Comparison of ENCODE assay signal across 11 mouse cellular contexts in genomic region chr8:121115136-121115535, GRCm38 (mm10). TPM values are rescaled to one million over a fixed set of nuclear protein-coding genes. Genes with fewer than 3 reads are reported as not detected.
A peak's percentile ranks its signal among the peaks of the same experiment; 100 is the strongest.
DNase-seq lines count a peak whose midpoint lies in the region; ATAC-seq lines count a peak whose summit lies in the region.
"Had no signal": no experiment of that assay in that cellular context is flagged by ENCODE, and none has a peak within 500 bp of the region (broad histone marks: within the 10 kb centered on the region; RNA-seq: fewer than 3 reads in every experiment).

No protein-coding gene starts in this region.

- no peaks in the 10 kb centered on the region for H3K9me3 ChIP-seq in forebrain, embryonic 10.5 days
- no peaks in the 10 kb centered on the region for H3K9me3 ChIP-seq in forebrain, embryonic 14.5 days (replicated peaks; ENCODE audit: control insufficient read depth, low read length)
- no peaks in the 10 kb centered on the region for H3K9me3 ChIP-seq in kidney, embryonic 15.5 days (replicated peaks)
- H3K9me3 ChIP-seq in embryonic facial prominence, embryonic 15.5 days (replicated peaks), result no peaks in the 10 kb centered on the region
- H3K9me3 ChIP-seq: intestine, embryonic 15.5 days had no signal

- under 1% methylated on average over 25 of the region's 25 CpGs for WGBS in forebrain, embryonic 10.5 days
- WGBS in forebrain, embryonic 14.5 days, result under 1% methylated on average over 25 of the region's 25 CpGs
- WGBS in kidney, embryonic 15.5 days, result 3% methylated on average over 25 of the region's 25 CpGs
- 2% methylated on average over 25 of the region's 25 CpGs for WGBS in embryonic facial prominence, embryonic 15.5 days

- no peak overlapping the region for H3K27ac ChIP-seq in forebrain, embryonic 10.5 days
- H3K27ac ChIP-seq in forebrain, embryonic 14.5 days (ENCODE audit: low read depth, low read length), result no peak overlapping the region
- H3K27ac ChIP-seq in kidney, embryonic 15.5 days, result peak overlapping the region; percentile 70
- H3K27ac ChIP-seq in embryonic facial prominence, embryonic 15.5 days (replicated peaks), result no peak overlapping the region
- H3K27ac ChIP-seq: intestine, embryonic 15.5 days had no signal

- H3K4me1 ChIP-seq in forebrain, embryonic 10.5 days, result peaks cover 33% of the 10 kb centered on the region
- no peaks in the 10 kb centered on the region for H3K4me1 ChIP-seq in forebrain, embryonic 14.5 days (ENCODE audit: control insufficient read depth, insufficient read depth, low read length)
- peaks cover 47% of the 10 kb centered on the region for H3K4me1 ChIP-seq in kidney, embryonic 15.5 days
- peaks cover 31% of the 10 kb centered on the region for H3K4me1 ChIP-seq in embryonic facial prominence, embryonic 15.5 days

- peak overlapping the region; percentile 19 for H3K4me3 ChIP-seq in forebrain, embryonic 10.5 days
- H3K4me3 ChIP-seq in forebrain, embryonic 14.5 days (ENCODE audit: low read depth, low read length), result no peak overlapping the region
- peak overlapping the region; percentile 88 for H3K4me3 ChIP-seq in kidney, embryonic 15.5 days (replicated peaks)
- H3K4me3 ChIP-seq in embryonic facial prominence, embryonic 15.5 days (replicated peaks), result 0 out of 2 replicates have a peak overlapping the region, but pooled peaks have one; percentile 1
- H3K4me3 ChIP-seq: intestine, embryonic 15.5 days had no signal

- ATAC-seq in forebrain, embryonic 14.5 days, result no peak
- ATAC-seq in kidney, embryonic 15.5 days (replicated peaks; ENCODE audit: low FRiP score), result no peak
- ATAC-seq in embryonic facial prominence, embryonic 15.5 days (ENCODE audit: insufficient number of reproducible peaks, low FRiP score, low TSS enrichment, low read depth), result no peak

- H3K27me3 ChIP-seq in forebrain, embryonic 10.5 days (ENCODE audit: poor library complexity, severe bottlenecking), result peaks cover 100% of the 10 kb centered on the region
- H3K27me3 ChIP-seq in forebrain, embryonic 14.5 days (replicated peaks; ENCODE audit: control insufficient read depth, insufficient read depth, low read length), result peaks cover 68% of the 10 kb centered on the region
- H3K27me3 ChIP-seq in kidney, embryonic 15.5 days, result peaks cover 53% of the 10 kb centered on the region
- peaks cover 73% of the 10 kb centered on the region for H3K27me3 ChIP-seq in embryonic facial prominence, embryonic 15.5 days

- H3K4me2 ChIP-seq in forebrain, embryonic 14.5 days (ENCODE audit: low read length), result no peak overlapping the region
- peak overlapping the region; percentile 82 for H3K4me2 ChIP-seq in kidney, embryonic 15.5 days
- H3K4me2 ChIP-seq in embryonic facial prominence, embryonic 15.5 days (replicated peaks), result no peak overlapping the region

- peak; percentile 45 for DNase-seq in forebrain, embryonic 10.5 days (ENCODE audit: extremely low spot score, low spot score)
- no peak for DNase-seq in forebrain, embryonic 14.5 days (ENCODE audit: low spot score)
- DNase-seq in kidney, adult 18-20 months, result no peak
- DNase-seq in neural tube, embryonic 10.5 days (ENCODE audit: extremely low spot score, low spot score), result peak; percentile 67
- DNase-seq in adrenal gland, postnatal 14 days, result no peak
- DNase-seq in spleen, adult 12 weeks (ENCODE audit: low spot score), result no peak
- DNase-seq: cerebellum, adult 11-12 months had no signal

- no peak overlapping the region for H3K9ac ChIP-seq in forebrain, embryonic 14.5 days (ENCODE audit: low read length)
- H3K9ac ChIP-seq in kidney, embryonic 15.5 days, result peak overlapping the region; percentile 55
- H3K9ac ChIP-seq in embryonic facial prominence, embryonic 15.5 days, result no peak overlapping the region
- H3K9ac ChIP-seq: intestine, embryonic 15.5 days had no signal

- no peaks in the 10 kb centered on the region for H3K36me3 ChIP-seq in forebrain, embryonic 10.5 days (replicated peaks)
- H3K36me3 ChIP-seq in forebrain, embryonic 14.5 days (ENCODE audit: control insufficient read depth, insufficient read depth, low read length), result no peaks in the 10 kb centered on the region
- H3K36me3 ChIP-seq in kidney, embryonic 15.5 days, result no peaks in the 10 kb centered on the region
- no peaks in the 10 kb centered on the region for H3K36me3 ChIP-seq in embryonic facial prominence, embryonic 15.5 days
- H3K36me3 ChIP-seq: intestine, embryonic 15.5 days had no signal

RNA-seq across cellular contexts. Expression of gene Foxc2, which starts 0.8 kb away (rescaled TPM):
- 4.6 and 6.1 TPM in 2 replicates for polyA plus RNA-seq in forebrain, embryonic 10.5 days (2016; fragmentation: Nextera tagmentation; extraction: Ambion mirVana)
- polyA plus RNA-seq in forebrain, embryonic 14.5 days (2014; fragmentation: Nextera tagmentation; extraction: Ambion mirVana), result 1.1 and 2.1 TPM in 2 replicates
- 40.8 and 42.3 TPM in 2 replicates for polyA plus RNA-seq in kidney, embryonic 15.5 days (2015; fragmentation: Nextera tagmentation; extraction: Ambion mirVana)
- polyA plus RNA-seq in embryonic facial prominence, embryonic 15.5 days (2015; fragmentation: Nextera tagmentation; extraction: Ambion mirVana), result 2.3 and 5.6 TPM in 2 replicates
- total RNA-seq in adrenal gland, postnatal 14 days (2021), result 4.6 and 5.1 TPM in 2 replicates

RNA-seq across cellular contexts. Expression of gene Mthfsd, which starts 6.9 kb away (rescaled TPM):
- 69.1 and 69.5 TPM in 2 replicates for polyA plus RNA-seq in forebrain, embryonic 10.5 days (2016; fragmentation: Nextera tagmentation; extraction: Ambion mirVana)
- polyA plus RNA-seq in forebrain, embryonic 14.5 days (2014; fragmentation: Nextera tagmentation; extraction: Ambion mirVana), result 47.4 and 47.6 TPM in 2 replicates
- polyA plus RNA-seq in kidney, embryonic 15.5 days (2015; fragmentation: Nextera tagmentation; extraction: Ambion mirVana), result 65.5 and 67.1 TPM in 2 replicates
- 58.2 and 61.3 TPM in 2 replicates for polyA plus RNA-seq in embryonic facial prominence, embryonic 15.5 days (2015; fragmentation: Nextera tagmentation; extraction: Ambion mirVana)
- 28.6 and 38.1 TPM in 2 replicates for total RNA-seq in adrenal gland, postnatal 14 days (2021)

RNA-seq across cellular contexts. Expression of gene Foxl1, which starts 12.6 kb away (rescaled TPM):
- 0.76 and 0.79 TPM in 2 replicates for polyA plus RNA-seq in forebrain, embryonic 10.5 days (2016; fragmentation: Nextera tagmentation; extraction: Ambion mirVana)
- polyA plus RNA-seq in forebrain, embryonic 14.5 days (2014; fragmentation: Nextera tagmentation; extraction: Ambion mirVana), result 0.13 TPM in 1 of 2 replicates, not detected in the other
- 6.7 and 6.9 TPM in 2 replicates for polyA plus RNA-seq in kidney, embryonic 15.5 days (2015; fragmentation: Nextera tagmentation; extraction: Ambion mirVana)
- 0.25 and 0.31 TPM in 2 replicates for polyA plus RNA-seq in embryonic facial prominence, embryonic 15.5 days (2015; fragmentation: Nextera tagmentation; extraction: Ambion mirVana)
- 0.41 TPM in 1 of 2 replicates, not detected in the other for total RNA-seq in adrenal gland, postnatal 14 days (2021)
- total RNA-seq: gastrocnemius, adult 18-20 months had no signal

RNA-seq across cellular contexts. Expression of gene Foxf1, which starts 30.9 kb away (rescaled TPM):
- polyA plus RNA-seq in forebrain, embryonic 10.5 days (2016; fragmentation: Nextera tagmentation; extraction: Ambion mirVana), result 2.5 and 2.9 TPM in 2 replicates
- polyA plus RNA-seq in forebrain, embryonic 14.5 days (2014; fragmentation: Nextera tagmentation; extraction: Ambion mirVana), result 0.52 and 0.69 TPM in 2 replicates
- 1.6 and 5.2 TPM in 2 replicates for polyA plus RNA-seq in kidney, embryonic 15.5 days (2015; fragmentation: Nextera tagmentation; extraction: Ambion mirVana)
- polyA plus RNA-seq in embryonic facial prominence, embryonic 15.5 days (2015; fragmentation: Nextera tagmentation; extraction: Ambion mirVana), result 9.9 and 10.1 TPM in 2 replicates
- total RNA-seq in adrenal gland, postnatal 14 days (2021), result 1.1 and 1.2 TPM in 2 replicates

Comparison
In these comparisons a context has a peak if more than half of its experiments do, and no peak if none do; other contexts are left out.
1. DNase-seq: peak in forebrain, embryonic 10.5 days (single experiment) and neural tube, embryonic 10.5 days (single experiment); none in forebrain, embryonic 14.5 days (single experiment), kidney, adult 18-20 months (single experiment), adrenal gland, postnatal 14 days (single experiment) and spleen, adult 12 weeks (single experiment).